Mouse (Mus musculus) cerebellum, postnatal 10 days (tissue): ENCODE measurements around the gene Nisch.
A peak's percentile ranks its signal among the peaks of the same experiment; 100 is the strongest.

Source experiments
- DNase-seq, 2 experiments: peaks; one replicate each; pipeline ENCODE4 v3.0.0; 2021; ENCODE audit warnings: mixed read lengths in 2 of 2

The Nisch gene

GRCm38 (mm10) chr14:31216846-31217245, at the start of gene Nisch:
Gene Nisch, minus strand, starts transcription at chr14:31216946.
- DNase-seq = no peak

- no peak for DNase-seq
Observed at GRCm38 (mm10) chr14:31260932-31261331, 44.2 kb upstream of the Nisch start.

- DNase-seq = no peak
Observed at GRCm38 (mm10) chr14:31260374-31260773, 43.6 kb upstream of the Nisch start.

- no peak for DNase-seq
Observed at GRCm38 (mm10) chr14:31258476-31259050, 41.8 kb upstream of the Nisch start.

- DNase-seq = no peak
Observed at GRCm38 (mm10) chr14:31252091-31252490, 35.3 kb upstream of the Nisch start.

GRCm38 (mm10) chr14:31251626-31252025, 34.9 kb upstream of the Nisch start:
- no peak for DNase-seq

- DNase-seq = peak; percentile 99
Observed at GRCm38 (mm10) chr14:31251084-31251604, 34.4 kb upstream of the Nisch start, which contains the start of the genes Phf7 and Bap1. Gene Phf7, minus strand, starts transcription at chr14:31251317. Gene Bap1, plus strand, starts transcription at chr14:31251450.

GRCm38 (mm10) chr14:31250222-31251083, 33.7 kb upstream of the Nisch start:
- no peak for DNase-seq

- DNase-seq = no peak
Observed at GRCm38 (mm10) chr14:31248396-31248795, 31.6 kb upstream of the Nisch start.

GRCm38 (mm10) chr14:31245946-31246345, 29.2 kb upstream of the Nisch start:
- peak; percentile 55 to 59 for DNase-seq

- DNase-seq = no peak
Observed at GRCm38 (mm10) chr14:31244777-31245176, 28.0 kb upstream of the Nisch start.

GRCm38 (mm10) chr14:31240528-31240927, 23.8 kb upstream of the Nisch start:
- DNase-seq = no peak

GRCm38 (mm10) chr14:31237101-31237882, 20.5 kb upstream of the Nisch start:
- no peak for DNase-seq

GRCm38 (mm10) chr14:31233996-31234591, 17.3 kb upstream of the Nisch start:
- DNase-seq = peak; percentile 93

- DNase-seq = no peak
Observed at GRCm38 (mm10) chr14:31233070-31233995, 16.6 kb upstream of the Nisch start.

GRCm38 (mm10) chr14:31232404-31233069, 15.8 kb upstream of the Nisch start:
- DNase-seq = no peak

- DNase-seq = no peak
Observed at GRCm38 (mm10) chr14:31230442-31230841, 13.7 kb upstream of the Nisch start.

GRCm38 (mm10) chr14:31228234-31228633, 11.5 kb upstream of the Nisch start:
- no peak for DNase-seq

GRCm38 (mm10) chr14:31226978-31227377, 10.2 kb upstream of the Nisch start:
- DNase-seq = peak; percentile 71 to 82

GRCm38 (mm10) chr14:31217666-31218065, 920 bp upstream of the Nisch start, which contains the start of gene Sema3g:
Gene Sema3g, plus strand, starts transcription at chr14:31217860.
- peak; percentile 85 to 88 for DNase-seq
